Mouse (Mus musculus): Measurements from ENCODE around the gene Stk40.

DNA sequence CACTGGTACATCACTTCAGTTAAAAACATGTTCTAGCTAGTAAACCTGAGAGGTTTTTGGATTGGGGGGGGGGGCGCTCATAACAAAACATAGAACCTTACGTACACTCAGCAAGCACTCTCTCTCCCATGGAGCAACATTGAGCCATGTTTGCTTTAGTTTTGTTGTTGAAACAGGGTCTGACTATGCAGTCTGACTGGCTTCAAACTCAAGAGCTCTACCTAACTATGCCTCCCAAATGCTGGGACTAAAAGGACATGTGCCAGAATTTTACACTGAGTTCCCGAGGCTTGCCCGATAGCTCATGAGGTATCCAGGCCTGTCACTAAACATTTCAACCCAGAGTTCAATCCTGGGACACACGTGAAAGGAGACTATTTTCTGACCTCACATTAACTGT, 79.3 kb downstream of the Stk40 start:
- TF ChIP-seq GATA1 (IDR thresholded peaks at IDR 0.05; ENCODE audit: borderline replicate concordance, low read length) (no peak), FLI1 (IDR thresholded peaks at IDR 0.05; ENCODE audit: low read length) (no peak)
